Mouse (Mus musculus) heart, adult 2 months (tissue): ENCODE results near the gene Bscl2.
"Not testable (repeated sequence)": the region's sequence is repeated elsewhere in the genome, so short reads cannot be mapped to it uniquely, and the experiment has no call there.

Source experiments
- CTCF ChIP-seq: fragments of 200-600 bp; IDR thresholded peaks from 2 replicates; pipeline ENCODE4 v1.8.1; 2022; ENCODE audit warnings: antibody characterized with exemption, mild to moderate bottlenecking, moderate library complexity
- POLR2A ChIP-seq: fragments of 200-500 bp; IDR thresholded peaks from 2 replicates; pipeline ENCODE4 v1.6.1; 2011; ENCODE audit warnings: mild to moderate bottlenecking, low read depth, low read length, control low read depth; ENCODE audit not compliant: insufficient read depth

- TF ChIP-seq CTCF, POLR2A: not testable (repeated sequence)
Observed at GRCm38 (mm10) chr19:8897211-8897864, 60.1 kb downstream of the Bscl2 start.
